Mouse (Mus musculus): ENCODE data around the gene Trim52. TPM values are rescaled to one million over a fixed set of nuclear protein-coding genes. Genes with fewer than 3 reads are reported as not detected.
"Not testable (repeated sequence)": the region's sequence is repeated elsewhere in the genome, so short reads cannot be mapped to it uniquely, and the experiment has no call there.

Gene Trim52
- polyA plus RNA-seq, 1 experiment from 2014 or later, result not detected

DNA sequence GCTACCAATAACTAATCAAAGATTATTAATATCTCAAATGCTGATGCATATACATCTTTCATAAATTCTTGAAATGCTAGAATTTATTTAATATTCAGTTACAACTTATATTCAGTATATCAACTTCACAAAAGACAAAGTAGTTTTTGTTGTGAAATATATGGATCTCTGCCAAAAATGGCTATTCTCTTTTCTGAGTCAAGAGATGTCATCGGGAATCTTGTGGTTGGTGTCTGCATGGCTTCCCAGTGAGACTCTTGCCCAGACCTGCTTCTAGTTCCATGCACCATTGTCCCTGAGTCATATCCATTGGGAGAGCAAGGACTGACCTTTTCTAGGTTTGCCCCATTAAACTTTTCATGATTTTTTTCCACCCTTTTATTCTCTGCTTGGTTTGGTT lies 50.5 kb downstream of the Trim52 start:
- no peaks in the 10 kb centered on the region for H3K36me3 ChIP-seq
- no peak overlapping the region for H3K27ac ChIP-seq (replicated peaks)
- no peak for ATAC-seq (ENCODE audit: low FRiP score)
- H3K4me1 ChIP-seq, result no peaks in the 10 kb centered on the region
- H3K9ac ChIP-seq (replicated peaks), result no peak overlapping the region
- H3K9me3 ChIP-seq (replicated peaks), result no peaks in the 10 kb centered on the region
- no peaks in the 10 kb centered on the region for H3K27me3 ChIP-seq (replicated peaks)
- H3K4me3 ChIP-seq (replicated peaks), result no peak overlapping the region
- H3K4me2 ChIP-seq, result no peak overlapping the region
- WGBS, result 74% methylated on average over 1 of the region's 1 CpGs

DNA sequence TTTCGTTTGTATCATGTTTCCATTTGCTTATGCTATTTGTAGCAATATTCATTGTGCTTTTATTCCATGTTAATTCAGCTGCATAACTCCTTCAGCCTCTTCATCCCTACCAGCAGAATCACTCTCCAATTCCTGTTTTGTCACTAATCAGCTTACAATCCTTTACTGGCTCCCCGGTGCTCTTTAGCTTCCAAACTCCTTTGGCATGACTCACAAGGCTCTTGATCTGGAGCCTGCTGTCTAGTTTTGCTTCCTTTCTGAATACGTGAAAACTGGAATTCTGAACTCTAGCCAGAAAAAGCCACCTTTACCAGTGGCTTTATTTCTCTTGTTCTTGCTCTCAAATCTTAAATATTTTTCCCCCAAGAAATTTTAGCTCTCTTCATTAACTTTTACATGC lies 56.3 kb downstream of the Trim52 start:
- Histone ChIP-seq H3K27ac (replicated peaks) (no peak overlapping the region), H3K27me3 (replicated peaks) (no peaks in the 10 kb centered on the region), H3K9me3 (replicated peaks) (no peaks in the 10 kb centered on the region), H3K4me2 (no peak overlapping the region), H3K4me3 (replicated peaks) (no peak overlapping the region), H3K4me1 (no peaks in the 10 kb centered on the region), H3K9ac (replicated peaks) (no peak overlapping the region), H3K36me3 (no peaks in the 10 kb centered on the region)
- WGBS, result 77% methylated on average over 3 of the region's 3 CpGs
- no peak for ATAC-seq (ENCODE audit: low FRiP score)

DNA sequence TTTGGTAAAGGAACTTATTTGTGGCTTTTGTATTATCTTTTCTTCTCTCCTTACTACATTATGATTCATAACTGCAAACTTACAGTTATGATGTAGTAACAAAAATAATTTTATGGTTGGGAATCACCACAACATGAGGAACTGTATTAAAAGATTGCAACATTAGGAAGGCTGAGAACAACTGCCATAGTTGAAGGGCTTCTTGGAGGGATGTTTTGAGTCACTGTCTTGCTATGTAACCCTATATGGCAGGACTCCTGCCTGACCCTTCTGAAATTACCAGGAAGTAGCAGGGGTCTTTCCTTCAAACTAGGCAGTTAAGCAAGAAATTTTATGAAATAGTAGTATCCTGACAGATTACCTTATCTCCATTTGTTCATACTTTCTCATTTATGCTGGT lies 57.2 kb downstream of the Trim52 start:
- Histone ChIP-seq H3K9ac (replicated peaks) (no peak overlapping the region), H3K36me3 (no peaks in the 10 kb centered on the region), H3K9me3 (replicated peaks) (no peaks in the 10 kb centered on the region), H3K27me3 (replicated peaks) (no peaks in the 10 kb centered on the region), H3K27ac (replicated peaks) (no peak overlapping the region), H3K4me1 (no peaks in the 10 kb centered on the region), H3K4me3 (replicated peaks) (no peak overlapping the region), H3K4me2 (no peak overlapping the region)
- ATAC-seq (ENCODE audit: low FRiP score), result no peak

DNA sequence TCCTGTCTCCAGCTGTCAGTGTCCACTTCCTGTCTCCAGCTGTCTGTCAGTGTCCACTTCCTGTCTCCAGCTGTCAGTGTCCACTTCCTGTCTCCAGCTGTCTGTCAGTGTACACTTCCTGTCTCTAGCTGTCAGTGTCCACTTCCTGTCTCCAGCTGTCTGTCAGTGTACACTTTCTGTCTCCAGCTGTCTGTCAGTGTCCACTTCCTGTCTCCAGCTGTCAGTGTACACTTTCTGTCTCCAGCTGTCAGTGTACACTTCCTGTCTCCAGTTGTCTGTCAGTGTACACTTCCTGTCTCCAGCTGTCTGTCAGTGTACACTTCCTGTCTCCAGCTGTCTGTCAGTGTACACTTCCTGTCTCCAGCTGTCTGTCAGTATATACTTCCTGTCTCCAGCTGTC lies 57.9 kb downstream of the Trim52 start:
- not testable (repeated sequence) for H3K9ac ChIP-seq (replicated peaks); H3K4me1 ChIP-seq; H3K27ac ChIP-seq (replicated peaks); H3K27me3 ChIP-seq (replicated peaks); H3K9me3 ChIP-seq (replicated peaks); H3K4me2 ChIP-seq; ATAC-seq (ENCODE audit: low FRiP score); H3K4me3 ChIP-seq (replicated peaks); H3K36me3 ChIP-seq

DNA sequence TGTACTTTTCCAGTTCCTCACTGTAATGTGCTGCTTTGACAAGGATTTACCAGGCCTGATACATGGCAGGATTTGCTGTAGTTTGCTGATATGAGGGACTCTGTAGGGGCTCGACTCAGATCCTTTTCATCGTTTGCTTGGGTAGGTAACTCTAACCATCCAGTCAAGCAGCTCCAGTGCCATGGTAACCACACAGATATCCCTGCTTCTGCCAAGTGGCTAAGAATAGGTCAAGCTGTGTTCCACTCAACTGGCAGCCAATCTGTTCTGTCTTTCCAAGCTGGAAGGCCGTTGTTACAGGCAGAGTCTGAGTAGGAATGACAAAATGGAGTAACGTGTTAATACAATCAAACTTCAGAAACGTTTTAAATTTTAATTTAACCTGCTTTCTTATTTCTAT lies 70.9 kb downstream of the Trim52 start:
- no peaks in the 10 kb centered on the region for H3K27me3 ChIP-seq (replicated peaks)
- H3K4me1 ChIP-seq, result no peaks in the 10 kb centered on the region
- 45% methylated on average over 5 of the region's 5 CpGs for WGBS
- ATAC-seq (ENCODE audit: low FRiP score), result peak; percentile 63; the same call in 1 of the 2 replicates
- H3K27ac ChIP-seq (replicated peaks), result no peak overlapping the region
- no peak overlapping the region for H3K9ac ChIP-seq (replicated peaks)
- H3K4me3 ChIP-seq (replicated peaks), result no peak overlapping the region
- H3K4me2 ChIP-seq, result no peak overlapping the region
- no peaks in the 10 kb centered on the region for H3K36me3 ChIP-seq
- H3K9me3 ChIP-seq (replicated peaks), result no peaks in the 10 kb centered on the region

- ATAC-seq (ENCODE audit: low FRiP score), result no peak
Observed at GRCm38 (mm10) chr14:106178245-106178644, 72.2 kb downstream of the Trim52 start.

GRCm38 (mm10) chr14:106179102-106179727 lies 73.2 kb downstream of the Trim52 start:
- Histone ChIP-seq H3K27ac (replicated peaks) (no peak overlapping the region), H3K27me3 (replicated peaks) (no peaks in the 10 kb centered on the region), H3K4me3 (replicated peaks) (no peak overlapping the region), H3K4me2 (no peak overlapping the region), H3K9me3 (replicated peaks) (no peaks in the 10 kb centered on the region), H3K4me1 (no peaks in the 10 kb centered on the region), H3K36me3 (no peaks in the 10 kb centered on the region), H3K9ac (replicated peaks) (no peak overlapping the region)
- no peak for ATAC-seq (ENCODE audit: low FRiP score)
- WGBS, result 37% methylated on average over 8 of the region's 8 CpGs

More at GRCm38 (mm10) chr14:106178245-106178644, 72.2 kb downstream of the Trim52 start:
- Histone ChIP-seq H3K4me1 (no peaks in the 10 kb centered on the region), H3K36me3 (no peaks in the 10 kb centered on the region), H3K4me2 (no peak overlapping the region), H3K27ac (replicated peaks) (no peak overlapping the region), H3K9ac (replicated peaks) (no peak overlapping the region), H3K4me3 (replicated peaks) (no peak overlapping the region), H3K27me3 (replicated peaks) (no peaks in the 10 kb centered on the region), H3K9me3 (replicated peaks) (no peaks in the 10 kb centered on the region)
- 71% methylated on average over 4 of the region's 4 CpGs for WGBS

GRCm38 (mm10) chr14:106179728-106180125 lies 73.7 kb downstream of the Trim52 start:
- no peak for ATAC-seq (ENCODE audit: low FRiP score)
- WGBS, result 85% methylated on average over 2 of the region's 2 CpGs

GRCm38 (mm10) chr14:106180616-106181015 lies 74.6 kb downstream of the Trim52 start:
- H3K27me3 ChIP-seq (replicated peaks), result no peaks in the 10 kb centered on the region
- H3K9me3 ChIP-seq (replicated peaks), result no peaks in the 10 kb centered on the region
- no peak overlapping the region for H3K4me2 ChIP-seq
- ATAC-seq (ENCODE audit: low FRiP score), result no peak
- H3K27ac ChIP-seq (replicated peaks), result no peak overlapping the region
- no peaks in the 10 kb centered on the region for H3K36me3 ChIP-seq
- no peak overlapping the region for H3K9ac ChIP-seq (replicated peaks)
- H3K4me1 ChIP-seq, result no peaks in the 10 kb centered on the region
- no peak overlapping the region for H3K4me3 ChIP-seq (replicated peaks)

More at GRCm38 (mm10) chr14:106179728-106180125, 73.7 kb downstream of the Trim52 start:
- H3K36me3 ChIP-seq, result no peaks in the 10 kb centered on the region
- no peaks in the 10 kb centered on the region for H3K27me3 ChIP-seq (replicated peaks)
- H3K9me3 ChIP-seq (replicated peaks), result no peaks in the 10 kb centered on the region
- H3K4me1 ChIP-seq, result no peaks in the 10 kb centered on the region
- no peak overlapping the region for H3K9ac ChIP-seq (replicated peaks)
- no peak overlapping the region for H3K4me2 ChIP-seq
- no peak overlapping the region for H3K4me3 ChIP-seq (replicated peaks)
- H3K27ac ChIP-seq (replicated peaks), result no peak overlapping the region

DNA sequence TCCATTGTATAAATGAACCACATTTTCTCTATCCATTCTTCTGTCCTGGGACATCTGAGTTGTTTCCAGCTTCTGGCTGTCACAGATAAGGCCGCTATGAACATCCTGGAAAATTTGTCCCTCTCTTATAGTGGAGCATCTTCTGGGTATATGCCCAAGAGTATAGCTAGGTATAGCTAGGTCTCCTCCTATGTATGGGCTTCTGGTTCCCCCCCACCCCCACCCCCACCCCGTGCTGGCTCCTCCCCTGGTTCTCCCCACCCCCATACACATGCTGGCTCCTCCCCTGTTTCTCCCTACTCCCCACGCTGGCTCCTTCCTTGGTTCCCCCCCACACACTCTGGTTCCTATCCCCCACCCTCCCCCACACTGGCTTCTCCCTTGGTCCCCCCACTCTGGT lies 78.0 kb downstream of the Trim52 start:
- H3K4me3 ChIP-seq (replicated peaks), result no peak overlapping the region
- no peak for ATAC-seq (ENCODE audit: low FRiP score)
- H3K9me3 ChIP-seq (replicated peaks), result no peaks in the 10 kb centered on the region
- no peak overlapping the region for H3K27ac ChIP-seq (replicated peaks)
- 81% methylated on average over 3 of the region's 3 CpGs for WGBS
- H3K9ac ChIP-seq (replicated peaks), result no peak overlapping the region
- H3K36me3 ChIP-seq, result no peaks in the 10 kb centered on the region
- no peaks in the 10 kb centered on the region for H3K4me1 ChIP-seq
- H3K27me3 ChIP-seq (replicated peaks), result no peaks in the 10 kb centered on the region
- no peak overlapping the region for H3K4me2 ChIP-seq

Other genes with a start within 250 kb of the Trim52 start
- 34.5 and 38.6 TPM in 2 replicates for gene Spry2, start 209.4 kb upstream of the Trim52 start, polyA plus RNA-seq (2015; fragmentation: Nextera tagmentation; extraction: Ambion mirVana)